Mouse (Mus musculus) E14TG2a.4 (cell line): Measurements from ENCODE around the gene Pla2g6.
A peak's percentile ranks its signal among the peaks of the same experiment; 100 is the strongest.

ENCODE experiments used
- H3K27me3 ChIP-seq: 2 replicates; pipeline ENCODE4 v1.6.1; 2014; ENCODE audit warnings: low read length, control low read depth; ENCODE audit not compliant: insufficient read depth
- H3K36me3 ChIP-seq: 2 replicates; pipeline ENCODE4 v1.6.1; 2014; ENCODE audit warnings: low read length, control low read depth; ENCODE audit not compliant: insufficient read depth
- H3K4me1 ChIP-seq: replicated peaks from 2 replicates; pipeline ENCODE4 v1.6.1; 2014; ENCODE audit warnings: low read depth, low read length, control low read depth
- H3K4me3 ChIP-seq: replicated peaks from 2 replicates; pipeline ENCODE4 v1.5.1; 2014; ENCODE audit warnings: mild to moderate bottlenecking, low read length
- H3K9me3 ChIP-seq: 2 replicates; pipeline ENCODE4 v1.6.1; 2014; ENCODE audit warnings: low read length, control low read depth
- CTCF ChIP-seq: conservative IDR thresholded peaks from 2 replicates; pipeline ENCODE4 v1.5.1; 2014; ENCODE audit warnings: low read length
- NANOG ChIP-seq: IDR thresholded peaks from 2 replicates; pipeline ENCODE4 v1.6.1; 2014; ENCODE audit warnings: borderline replicate concordance, low read length, mixed read lengths
- POU5F1 ChIP-seq: IDR thresholded peaks from 2 replicates; pipeline ENCODE4 v1.6.1; 2014; ENCODE audit warnings: low read length, borderline replicate concordance

The Pla2g6 gene

GRCm38 (mm10) chr15:79366402-79366801 lies 38.2 kb upstream of the Pla2g6 start:
- Histone ChIP-seq H3K27me3 (no peaks in the 10 kb centered on the region), H3K36me3 (peaks cover 98% of the 10 kb centered on the region), H3K4me1 (peaks cover 81% of the 10 kb centered on the region), H3K9me3 (no peaks in the 10 kb centered on the region), H3K4me3 (no peak overlapping the region)
- TF ChIP-seq NANOG, result no peak
- TF ChIP-seq POU5F1, result no peak
- no peak for TF ChIP-seq CTCF

GRCm38 (mm10) chr15:79365068-79365467 lies 36.9 kb upstream of the Pla2g6 start:
- Histone ChIP-seq H3K4me3 (no peak overlapping the region), H3K4me1 (peaks cover 88% of the 10 kb centered on the region), H3K9me3 (no peaks in the 10 kb centered on the region), H3K36me3 (peaks cover 96% of the 10 kb centered on the region), H3K27me3 (no peaks in the 10 kb centered on the region)
- TF ChIP-seq NANOG, result no peak
- TF ChIP-seq POU5F1, result no peak
- no peak for TF ChIP-seq CTCF

GRCm38 (mm10) chr15:79364120-79364519 lies 35.9 kb upstream of the Pla2g6 start:
- H3K9me3 ChIP-seq, result no peaks in the 10 kb centered on the region

GRCm38 (mm10) chr15:79361023-79361422 lies 32.8 kb upstream of the Pla2g6 start:
- H3K27me3 ChIP-seq, result peaks cover 13% of the 10 kb centered on the region
- H3K4me1 ChIP-seq, result peaks cover 85% of the 10 kb centered on the region
- no peak overlapping the region for H3K4me3 ChIP-seq
- H3K36me3 ChIP-seq, result peaks cover 83% of the 10 kb centered on the region
- TF ChIP-seq NANOG, result no peak
- no peak for TF ChIP-seq POU5F1
- no peak for TF ChIP-seq CTCF
- no peaks in the 10 kb centered on the region for H3K9me3 ChIP-seq

More at GRCm38 (mm10) chr15:79364120-79364519, 35.9 kb upstream of the Pla2g6 start:
- TF ChIP-seq CTCF (no peak), NANOG (no peak), POU5F1 (no peak)
- Histone ChIP-seq H3K4me3 (peak overlapping the region; percentile 35; the same call in 1 of the 2 replicates), H3K36me3 (peaks cover 96% of the 10 kb centered on the region), H3K4me1 (peaks cover 84% of the 10 kb centered on the region), H3K27me3 (no peaks in the 10 kb centered on the region)

- peaks cover 82% of the 10 kb centered on the region for H3K4me1 ChIP-seq
- H3K4me3 ChIP-seq, result no peak overlapping the region
- H3K9me3 ChIP-seq, result no peaks in the 10 kb centered on the region
- peaks cover 16% of the 10 kb centered on the region for H3K27me3 ChIP-seq
- H3K36me3 ChIP-seq, result peaks cover 81% of the 10 kb centered on the region
- no peak for TF ChIP-seq NANOG
- no peak for TF ChIP-seq CTCF
- no peak for TF ChIP-seq POU5F1
Observed at GRCm38 (mm10) chr15:79360371-79360770, 32.2 kb upstream of the Pla2g6 start.

- Histone ChIP-seq H3K36me3 (peaks cover 77% of the 10 kb centered on the region), H3K9me3 (no peaks in the 10 kb centered on the region), H3K4me1 (peaks cover 78% of the 10 kb centered on the region), H3K27me3 (peaks cover 16% of the 10 kb centered on the region), H3K4me3 (no peak overlapping the region)
- TF ChIP-seq NANOG (no peak), CTCF (no peak), POU5F1 (no peak)
Observed at GRCm38 (mm10) chr15:79359954-79360353, 31.8 kb upstream of the Pla2g6 start.

- H3K4me3 ChIP-seq, result peak overlapping the region; percentile 82
- no peak for TF ChIP-seq POU5F1
- TF ChIP-seq CTCF, result no peak
- no peaks in the 10 kb centered on the region for H3K9me3 ChIP-seq
- peaks cover 70% of the 10 kb centered on the region for H3K36me3 ChIP-seq
- H3K27me3 ChIP-seq, result peaks cover 18% of the 10 kb centered on the region
- H3K4me1 ChIP-seq, result peaks cover 75% of the 10 kb centered on the region
Observed at GRCm38 (mm10) chr15:79357974-79358690, 29.9 kb upstream of the Pla2g6 start.

GRCm38 (mm10) chr15:79357036-79357911 lies 29.1 kb upstream of the Pla2g6 start:
- H3K36me3 ChIP-seq, result peaks cover 61% of the 10 kb centered on the region

More at GRCm38 (mm10) chr15:79357036-79357911, 29.1 kb upstream of the Pla2g6 start:
- peaks cover 75% of the 10 kb centered on the region for H3K4me1 ChIP-seq
- H3K27me3 ChIP-seq, result peaks cover 18% of the 10 kb centered on the region
- H3K9me3 ChIP-seq, result no peaks in the 10 kb centered on the region
- peak overlapping the region; percentile 82 for H3K4me3 ChIP-seq
- no peak for TF ChIP-seq NANOG
- TF ChIP-seq POU5F1, result no peak
- TF ChIP-seq CTCF, result no peak
